7 mouse cellular contexts compared by ENCODE assay signal in genomic region chr5:137107024-137107423, GRCm38 (mm10). TPM values are rescaled to one million over a fixed set of nuclear protein-coding genes. Genes with fewer than 3 reads are reported as not detected.
A peak's percentile ranks its signal among the peaks of the same experiment; 100 is the strongest.
DNase-seq lines count a peak whose midpoint lies in the region; ATAC-seq lines count a peak whose summit lies in the region.

No protein-coding gene starts in this region.

- no peaks in the 10 kb centered on the region for H3K4me1 ChIP-seq in hindbrain, embryonic 16.5 days (ENCODE audit: control insufficient read depth, insufficient read depth, low read depth, low read length)
- peaks cover 7% of the 10 kb centered on the region for H3K4me1 ChIP-seq in midbrain, embryonic 10.5 days

- H3K9ac ChIP-seq in hindbrain, embryonic 16.5 days (ENCODE audit: low read depth, low read length): no peak overlapping the region; the same call in 1 of the 2 replicates

- H3K36me3 ChIP-seq in hindbrain, embryonic 16.5 days (ENCODE audit: control insufficient read depth, insufficient read depth, low read length): no peaks in the 10 kb centered on the region
- H3K36me3 ChIP-seq in midbrain, embryonic 10.5 days: 0 out of 2 replicates have a peak, but pooled peaks cover 2% of the 10 kb centered on the region

- H3K9me3 ChIP-seq in hindbrain, embryonic 16.5 days (ENCODE audit: control insufficient read depth, low read length): no peaks in the 10 kb centered on the region
- H3K9me3 ChIP-seq in midbrain, embryonic 10.5 days (replicated peaks): no peaks in the 10 kb centered on the region

- no peak overlapping the region for H3K27ac ChIP-seq in hindbrain, embryonic 16.5 days (ENCODE audit: low read depth, low read length)
- no peak overlapping the region for H3K27ac ChIP-seq in midbrain, embryonic 10.5 days (replicated peaks)

- H3K27me3 ChIP-seq in hindbrain, embryonic 16.5 days (replicated peaks; ENCODE audit: control insufficient read depth, insufficient read depth, low read length): no peaks in the 10 kb centered on the region
- no peaks in the 10 kb centered on the region for H3K27me3 ChIP-seq in midbrain, embryonic 10.5 days (ENCODE audit: low read depth, poor library complexity, severe bottlenecking)

- peak; percentile 63; the same call in 1 of the 2 replicates for ATAC-seq in hindbrain, embryonic 16.5 days

- DNase-seq in adipocyte (ENCODE audit: low spot score): peak; percentile 97
- peak; percentile 88 to 92 for DNase-seq in cerebellum, postnatal 25 days
- peak; percentile 86 to 91 for DNase-seq in frontal cortex, postnatal 36 days (ENCODE audit: low spot score in 2 of 2)
- peak; percentile 81 to 82 for DNase-seq in left cerebral cortex, postnatal 10 days (ENCODE audit: extremely low spot score in 1 of 2, low spot score in 2 of 2)
- peak; percentile 81 for DNase-seq in midbrain, embryonic 10.5 days (ENCODE audit: low spot score)
- peak; percentile 39 to 71 for DNase-seq in spleen, adult 18-20 months

- H3K4me3 ChIP-seq in hindbrain, embryonic 16.5 days (ENCODE audit: low read length): no peak overlapping the region
- H3K4me3 ChIP-seq in midbrain, embryonic 10.5 days: no peak overlapping the region

- intact Hi-C loops in left cerebral cortex, postnatal 10 days (cut with DNase I): loop anchor here (2.0 kb wide), 1 partner anchor 82 kb away; no protein-coding TSS in a partner anchor

- peak overlapping the region; percentile 39 for H3K4me2 ChIP-seq in hindbrain, embryonic 16.5 days (ENCODE audit: low read length)

- WGBS in hindbrain, embryonic 16.5 days: 3% methylated on average over 6 of the region's 6 CpGs
- WGBS in midbrain, embryonic 10.5 days: 8% methylated on average over 6 of the region's 6 CpGs

RNA-seq across cellular contexts. Expression of gene Trim56, which starts 9.0 kb away (rescaled TPM):
- polyA plus RNA-seq in hindbrain, embryonic 16.5 days (2015; fragmentation: Nextera tagmentation; extraction: Ambion mirVana): 1.8 and 2.3 TPM in 2 replicates
- total RNA-seq in left cerebral cortex, postnatal 10 days (2021): 1 to 10 TPM; 3.0 to 3.9 TPM
- polyA plus RNA-seq in midbrain, embryonic 10.5 days (2016; fragmentation: Nextera tagmentation; extraction: Ambion mirVana): 3.9 and 5.4 TPM in 2 replicates

RNA-seq across cellular contexts. Expression of gene Serpine1, which starts 35.0 kb away (rescaled TPM):
- 0.14 TPM in 1 of 2 replicates, not detected in the other for polyA plus RNA-seq in hindbrain, embryonic 16.5 days (2015; fragmentation: Nextera tagmentation; extraction: Ambion mirVana)
- under 1 TPM; 0.71 to 0.97 TPM for total RNA-seq in left cerebral cortex, postnatal 10 days (2021)
- 0.07 and 0.11 TPM in 2 replicates for polyA plus RNA-seq in midbrain, embryonic 10.5 days (2016; fragmentation: Nextera tagmentation; extraction: Ambion mirVana)

RNA-seq across cellular contexts. Expression of gene Muc3, which starts 42.1 kb away (rescaled TPM):
- not detected in 2 replicates for polyA plus RNA-seq in hindbrain, embryonic 16.5 days (2015; fragmentation: Nextera tagmentation; extraction: Ambion mirVana)
- total RNA-seq in left cerebral cortex, postnatal 10 days (2021): not detected
- polyA plus RNA-seq in midbrain, embryonic 10.5 days (2016; fragmentation: Nextera tagmentation; extraction: Ambion mirVana): not detected in 2 replicates
